Mouse (Mus musculus) T-helper 2 cell (primary cell): ENCODE measurements around the gene Gm10198.

Source experiments
- in situ Hi-C: fragments of 300-600 bp; cut with MboI, MseI; formaldehyde crosslinking; loops from one replicate; pipeline ENCODE4 v1.15.1; 2025; ENCODE audit warnings: high pct_unique_total_duplicates

Gm10198 gene

DNA sequence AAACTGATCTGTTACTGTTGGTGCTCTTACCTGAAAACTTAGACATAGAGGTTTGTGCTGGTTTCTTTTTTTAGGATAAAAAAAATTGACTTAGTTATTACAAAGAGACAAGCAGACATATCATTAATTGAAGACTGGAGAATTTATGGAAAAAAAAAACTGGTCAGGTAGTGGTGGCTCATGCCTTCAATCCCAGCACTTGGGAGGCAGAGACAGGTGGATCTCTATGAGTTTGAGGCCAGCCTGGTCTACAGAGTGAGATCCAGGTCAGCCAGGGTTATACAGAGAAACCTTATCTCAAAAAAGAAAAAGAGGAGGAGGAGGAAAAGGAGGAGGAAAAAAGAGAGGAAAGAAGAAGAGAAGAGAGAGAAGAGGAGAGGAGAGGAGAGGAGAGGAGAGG is at the start of gene Gm10198:
TSS of gene Gm10198 (plus strand) at position 301 of the 400 bp plus-strand sequence.
- in situ Hi-C loops = no loop called here

DNA sequence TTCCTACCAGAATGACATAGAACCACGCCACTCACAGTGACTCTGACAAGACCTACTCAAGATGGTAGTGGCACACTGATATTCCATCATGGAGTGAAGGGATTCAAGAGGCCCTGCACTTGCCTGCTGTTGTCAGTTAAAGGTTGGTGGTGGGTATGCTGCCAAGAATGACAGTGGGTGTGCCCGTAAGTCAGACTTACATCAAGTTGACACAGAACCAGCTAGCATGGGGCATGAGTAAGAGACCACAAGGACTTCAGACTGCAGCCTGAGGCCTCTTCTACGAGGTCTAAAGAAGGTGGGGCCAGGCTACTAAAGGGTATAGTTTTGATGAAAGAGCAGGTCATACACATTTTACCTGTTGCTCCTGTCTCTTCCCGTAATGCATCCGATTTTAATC is 47.3 kb upstream of the Gm10198 start:
- in situ Hi-C loops = no loop called here

DNA sequence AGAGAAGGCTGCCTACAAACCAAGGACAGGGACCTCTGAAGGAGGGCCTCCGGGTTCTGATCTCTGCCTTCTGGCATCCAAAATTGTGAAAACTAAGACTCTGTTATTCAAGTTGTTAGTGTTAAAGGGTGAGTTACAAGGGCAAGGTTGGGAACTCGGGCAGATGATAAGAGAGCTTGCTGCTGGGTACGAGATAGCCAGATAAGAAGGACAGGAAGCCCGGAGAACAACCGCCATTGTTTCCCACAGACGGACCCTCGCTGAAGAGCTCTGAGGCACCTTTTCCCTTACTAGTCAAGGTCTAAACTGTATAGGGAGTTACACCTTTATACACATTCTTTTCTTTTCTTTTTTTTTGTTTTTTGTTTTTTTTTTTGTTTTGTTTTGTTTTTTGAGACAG is 39.8 kb upstream of the Gm10198 start:
- in situ Hi-C loops = no loop called here

DNA sequence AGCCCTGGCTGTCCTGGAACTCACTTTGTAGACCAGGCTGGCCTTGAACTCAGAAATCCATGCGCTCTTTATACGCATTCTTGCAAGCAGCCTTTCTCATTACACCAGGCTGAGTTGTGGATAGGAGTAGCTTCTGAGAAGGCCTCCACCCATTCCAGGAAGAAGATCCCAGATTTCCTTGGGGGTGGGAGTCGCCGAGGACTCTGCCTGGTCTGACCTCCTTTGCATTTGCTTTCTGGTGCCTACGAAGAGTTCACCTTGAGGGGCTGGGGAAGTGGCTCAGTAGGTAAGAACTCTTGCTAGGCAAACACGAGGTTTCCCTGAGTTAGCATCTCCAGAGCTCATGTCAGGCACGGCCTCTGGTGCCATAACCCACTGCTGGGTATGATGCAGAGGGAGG is 39.4 kb upstream of the Gm10198 start:
- in situ Hi-C loops = no loop called here

DNA sequence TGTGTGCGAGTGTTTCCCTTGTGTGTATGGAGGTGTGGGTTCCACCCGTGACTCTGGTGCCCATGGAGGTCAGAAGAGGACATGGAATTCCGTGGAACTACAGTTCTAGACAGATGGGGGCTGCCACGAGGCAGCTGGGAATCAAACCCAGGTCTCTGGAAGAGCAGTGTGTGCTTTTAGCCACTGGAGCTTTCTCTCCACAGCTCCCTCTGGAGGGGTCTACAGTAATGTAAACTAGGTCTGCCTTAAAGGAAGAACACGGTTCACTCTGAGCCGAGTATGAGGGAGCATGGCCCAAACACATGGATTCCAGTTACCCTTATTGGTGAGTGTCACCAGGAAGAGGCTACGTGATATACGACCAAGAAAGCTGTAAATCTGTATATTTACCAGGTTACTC is 38.6 kb upstream of the Gm10198 start:
- in situ Hi-C loops = no loop called here

DNA sequence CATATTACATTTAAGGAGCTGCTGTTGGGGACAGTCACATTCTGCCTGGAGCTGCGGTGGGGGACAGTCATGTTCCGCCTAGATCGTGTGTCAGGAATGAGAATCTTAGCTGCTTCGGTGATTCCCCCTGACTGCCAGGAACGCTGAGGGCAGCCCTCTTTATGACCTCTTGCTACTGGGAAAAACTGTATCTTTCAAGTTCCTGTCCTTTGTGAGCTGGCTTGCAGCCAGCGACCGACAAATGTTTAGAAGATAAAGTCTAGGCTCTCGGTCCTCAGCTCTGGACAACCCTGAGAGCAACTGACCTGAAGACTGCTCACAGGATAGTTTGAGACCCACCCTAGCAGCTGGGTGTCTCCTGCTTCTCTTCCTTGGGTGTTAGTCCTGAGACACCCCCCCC is 37.3 kb upstream of the Gm10198 start:
- in situ Hi-C loops = no loop called here

DNA sequence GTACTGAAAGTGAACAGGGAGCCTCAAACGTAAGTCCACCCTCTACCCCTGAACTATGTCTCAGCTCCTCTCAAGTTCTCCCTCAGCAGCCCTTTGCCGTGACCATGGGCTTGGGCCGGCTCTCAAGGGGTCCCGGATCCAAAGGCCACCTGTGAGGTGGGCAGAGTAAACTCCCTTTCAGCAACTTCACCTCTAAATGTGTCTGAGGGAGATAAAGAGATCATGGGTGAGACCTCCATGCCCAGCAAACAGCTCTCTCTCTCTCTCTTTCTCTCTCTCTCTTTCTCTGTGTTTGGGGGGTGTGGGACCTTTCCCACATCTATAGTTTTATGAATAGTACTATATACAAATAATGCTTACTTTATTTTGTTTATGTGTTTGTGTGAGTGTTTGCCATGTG is 36.2 kb upstream of the Gm10198 start:
- in situ Hi-C loops = no loop called here

DNA sequence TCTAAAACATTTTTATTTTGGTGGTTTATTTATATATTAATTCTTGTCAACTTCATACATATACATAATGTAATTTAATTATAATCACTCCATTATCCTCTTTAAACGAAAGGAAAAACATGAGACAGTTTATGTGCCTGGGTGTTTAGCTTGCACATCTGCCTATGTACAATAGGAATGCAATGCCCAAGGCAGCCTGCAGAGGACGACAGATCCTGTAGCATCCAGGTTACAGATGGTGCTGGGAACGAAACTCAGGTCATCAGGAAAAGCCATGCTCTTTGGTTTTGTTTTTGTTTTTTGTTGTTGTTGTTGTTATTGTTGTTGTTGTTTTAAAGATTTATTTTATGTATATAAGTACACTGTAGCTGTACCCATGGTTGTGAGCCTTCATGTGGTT is 32.4 kb upstream of the Gm10198 start:
- in situ Hi-C loops = loop anchor here (10.0 kb wide), 1 partner anchor 165 kb away; no protein-coding TSS in a partner anchor

DNA sequence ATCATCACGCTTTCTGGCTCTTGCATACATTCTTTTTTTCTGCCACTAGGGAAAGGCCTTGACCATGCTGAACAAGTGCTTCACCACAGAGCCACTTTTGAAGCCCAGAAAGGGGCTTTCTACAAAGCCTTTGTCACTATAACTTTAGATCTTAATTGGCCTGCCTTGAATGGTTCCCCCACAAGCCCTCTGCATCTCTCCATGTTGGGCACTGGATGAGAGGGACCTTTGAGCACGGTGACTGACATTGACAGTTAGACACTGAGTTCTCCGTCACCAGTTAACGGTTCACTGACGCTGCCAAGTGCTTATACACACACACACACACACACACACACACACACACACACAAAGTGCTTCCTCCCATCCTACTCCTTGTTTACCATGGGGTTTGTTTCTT is 30.0 kb upstream of the Gm10198 start:
- in situ Hi-C loops = loop anchor here (10.0 kb wide), 1 partner anchor 162 kb away; no protein-coding TSS in a partner anchor

DNA sequence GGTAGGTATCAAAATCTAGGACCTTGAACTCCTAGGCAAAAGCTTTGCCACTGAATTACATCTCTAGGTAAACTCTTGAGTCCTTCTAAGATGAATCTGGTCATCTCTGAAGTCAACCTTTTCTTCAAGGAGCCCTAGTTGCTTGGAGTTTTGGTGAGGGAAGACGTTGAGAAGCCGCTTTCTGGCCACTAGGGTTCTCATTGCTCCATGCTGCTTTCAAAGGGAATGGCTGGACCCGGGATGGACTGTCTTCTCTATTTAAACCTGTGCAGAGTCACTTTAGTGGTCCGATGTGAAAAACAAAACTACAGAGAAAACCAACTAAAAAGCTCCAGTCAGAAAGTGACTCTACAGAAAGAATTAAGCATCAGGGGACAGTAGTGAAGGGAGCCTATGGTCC is 18.4 kb upstream of the Gm10198 start:
- in situ Hi-C loops = no loop called here

DNA sequence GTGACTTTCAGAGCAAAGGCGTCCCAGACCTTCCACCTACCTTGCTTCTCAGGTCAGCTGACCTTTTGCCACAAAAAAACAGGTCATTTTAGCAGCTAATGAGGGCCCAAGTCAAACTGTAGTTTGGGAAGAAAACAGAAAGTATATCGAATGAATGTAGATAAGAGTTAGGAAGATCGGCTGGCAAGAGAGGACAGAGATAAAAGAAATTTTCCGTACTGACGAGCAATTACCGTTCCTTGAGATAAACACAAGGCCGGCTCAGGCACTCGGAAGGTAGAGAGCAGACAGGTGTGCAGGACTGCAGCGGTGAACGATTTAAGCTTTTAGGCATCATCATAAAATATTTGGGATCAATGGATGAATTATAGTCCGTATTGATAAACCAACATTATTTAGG is 15.4 kb upstream of the Gm10198 start:
- in situ Hi-C loops = no loop called here

DNA sequence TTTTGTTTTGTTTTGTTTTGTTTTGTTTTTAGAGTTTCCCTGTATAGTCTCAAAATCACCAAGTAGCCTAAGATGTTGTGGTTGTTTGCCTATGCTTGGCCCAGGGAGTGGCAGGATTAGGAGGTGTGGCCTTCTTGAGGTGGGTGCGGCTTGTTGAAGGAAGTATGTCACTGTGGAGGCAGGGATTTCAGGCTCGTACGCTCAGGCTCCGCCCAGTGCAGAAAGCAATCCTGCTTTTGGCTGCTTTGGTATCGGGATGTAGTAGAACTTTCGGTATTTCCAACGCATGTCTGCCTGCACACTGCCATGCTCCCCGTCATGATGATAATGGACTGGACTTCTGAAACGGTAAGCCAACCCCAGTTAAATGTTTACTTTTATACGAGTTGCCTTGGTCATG is 12.5 kb upstream of the Gm10198 start:
- in situ Hi-C loops = no loop called here

DNA sequence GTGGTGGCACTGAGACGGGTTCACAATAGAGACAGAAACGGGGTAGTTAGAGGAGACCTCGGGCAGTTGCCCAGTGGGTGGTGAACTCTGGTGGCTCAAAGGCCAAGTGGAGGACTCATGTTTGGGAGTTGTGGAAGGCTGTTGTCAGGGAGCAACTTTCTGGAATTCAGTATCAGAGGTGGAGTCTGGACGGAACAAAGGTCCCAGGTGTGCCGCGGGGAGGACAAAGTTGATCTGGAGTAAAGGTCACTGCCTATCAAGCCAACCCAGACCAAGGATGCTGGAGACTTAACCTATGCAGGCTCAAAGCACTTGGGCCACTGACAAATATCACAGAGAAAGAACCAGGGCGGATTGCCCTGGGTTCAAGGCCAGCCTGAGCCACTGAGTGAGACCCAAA is 5.5 kb downstream of the Gm10198 start:
- in situ Hi-C loops = no loop called here

DNA sequence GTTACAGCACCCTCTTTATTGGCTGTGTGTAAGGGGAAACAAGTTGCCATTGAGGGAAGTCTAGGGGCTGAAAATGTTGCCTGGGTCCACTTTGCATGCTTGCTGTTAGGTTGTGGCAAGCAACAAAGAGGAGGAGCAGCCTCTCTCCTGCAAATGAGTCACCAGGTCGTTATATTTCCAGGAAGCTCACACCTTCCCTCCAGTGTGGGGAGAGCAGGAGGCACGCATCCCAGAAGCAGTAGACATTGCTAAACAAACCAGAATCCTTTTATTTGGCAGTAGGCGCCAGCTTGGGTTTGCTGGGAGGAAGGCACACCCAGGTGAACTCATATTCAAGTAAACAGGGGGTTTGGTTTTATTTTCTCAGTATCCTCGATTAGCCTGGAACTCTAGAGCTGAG is 8.8 kb downstream of the Gm10198 start:
- in situ Hi-C loops = no loop called here

DNA sequence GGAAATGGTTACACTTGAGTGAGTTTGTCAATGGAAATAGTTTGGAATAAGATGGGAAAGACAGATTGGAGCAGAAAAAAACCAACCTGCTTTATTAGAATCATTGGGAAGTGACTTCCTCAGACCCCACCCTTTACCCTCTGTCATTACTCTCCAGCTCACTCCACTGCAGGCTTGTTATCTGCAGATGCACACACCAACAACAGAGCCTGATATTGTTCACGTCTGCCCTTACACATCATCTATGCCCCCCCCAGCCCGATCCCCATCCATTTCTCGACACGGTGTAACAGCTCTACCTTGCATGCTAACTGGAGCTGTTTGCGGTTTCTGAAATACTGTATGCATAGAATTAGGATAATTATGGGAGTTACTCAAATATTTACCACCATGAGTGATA is 12.2 kb downstream of the Gm10198 start:
- in situ Hi-C loops = no loop called here

DNA sequence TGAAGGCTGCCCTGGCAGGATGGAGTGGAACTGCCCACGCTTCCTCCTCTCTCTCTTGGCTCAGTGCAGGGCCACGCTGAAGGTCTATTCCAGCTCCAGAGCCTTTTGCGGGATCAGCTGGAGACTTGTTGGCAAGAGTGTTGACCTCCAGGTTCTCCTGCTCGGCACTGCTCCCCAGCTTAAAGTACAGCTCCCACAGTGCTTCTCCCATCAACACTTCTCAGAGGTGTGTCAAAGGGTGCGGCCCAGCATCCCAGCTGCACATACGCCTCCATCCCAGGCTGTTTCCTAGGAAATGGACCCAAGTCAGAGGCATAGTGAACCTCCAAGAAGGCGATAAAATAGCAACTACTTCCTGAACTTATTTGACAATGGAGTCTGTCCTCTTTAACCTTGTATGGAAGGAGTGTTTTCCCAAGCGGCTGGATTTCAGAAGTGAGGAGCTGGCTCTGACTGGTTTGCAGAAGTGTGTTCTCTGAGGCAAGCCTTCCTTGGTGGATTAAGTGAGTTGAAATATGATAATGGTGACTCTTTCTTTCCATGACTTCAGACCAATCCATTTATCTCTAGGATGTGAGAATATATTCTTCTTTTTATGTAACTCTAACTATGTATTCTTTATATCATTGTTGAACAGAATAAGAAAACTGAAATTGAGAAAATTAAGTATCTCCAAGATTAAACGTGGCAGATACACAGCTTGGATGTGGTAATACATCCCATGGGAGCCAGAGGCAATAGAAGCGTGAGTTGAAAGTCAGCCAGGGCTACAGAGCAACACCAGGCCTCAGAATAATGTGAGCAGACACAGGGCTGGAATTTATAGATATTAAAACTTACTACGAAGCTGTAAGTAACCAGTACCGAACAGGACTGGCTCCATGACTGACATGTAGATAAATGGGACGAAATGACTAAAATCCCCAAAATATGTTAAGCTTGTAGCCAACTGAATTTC is 23.9 kb downstream of the Gm10198 start:
- in situ Hi-C loops = no loop called here

DNA sequence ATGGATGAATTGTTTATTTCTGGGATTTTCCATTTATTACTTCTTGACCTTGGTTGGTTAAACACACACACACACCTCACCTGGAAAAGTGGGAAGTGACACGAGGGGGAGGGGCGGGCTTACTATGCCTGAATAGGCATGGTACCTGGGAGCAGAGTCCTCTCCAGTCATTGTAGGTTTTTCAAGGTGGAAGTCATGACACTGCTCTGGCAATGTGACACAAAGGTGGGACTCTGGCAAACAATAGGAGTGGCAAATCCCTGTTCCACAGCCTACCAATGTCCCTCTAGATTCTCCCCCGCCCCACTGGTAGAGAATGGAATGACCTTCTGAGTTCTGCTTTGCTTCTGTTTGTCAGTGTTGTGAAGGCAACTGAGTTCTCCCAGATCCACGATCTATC is 27.8 kb downstream of the Gm10198 start:
- in situ Hi-C loops = no loop called here

DNA sequence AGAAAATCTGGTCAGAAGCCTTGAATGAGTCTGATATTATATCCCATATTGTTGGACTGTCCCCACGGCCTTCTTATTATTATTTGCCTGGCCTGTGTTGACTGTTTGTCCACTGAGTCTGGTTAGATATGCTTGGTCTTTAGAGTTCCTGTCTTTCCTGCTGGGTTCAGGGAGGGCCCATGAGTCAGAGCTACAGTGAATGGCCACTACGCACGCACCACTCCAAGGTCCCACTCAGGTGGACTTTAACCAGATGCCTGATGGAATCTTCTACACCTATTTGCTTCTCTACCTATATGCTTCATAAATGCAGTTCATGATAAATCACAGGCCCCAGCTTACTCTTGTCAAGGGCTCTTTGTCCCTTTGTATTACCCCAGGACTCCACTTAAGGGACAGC is 29.8 kb downstream of the Gm10198 start:
- in situ Hi-C loops = no loop called here

DNA sequence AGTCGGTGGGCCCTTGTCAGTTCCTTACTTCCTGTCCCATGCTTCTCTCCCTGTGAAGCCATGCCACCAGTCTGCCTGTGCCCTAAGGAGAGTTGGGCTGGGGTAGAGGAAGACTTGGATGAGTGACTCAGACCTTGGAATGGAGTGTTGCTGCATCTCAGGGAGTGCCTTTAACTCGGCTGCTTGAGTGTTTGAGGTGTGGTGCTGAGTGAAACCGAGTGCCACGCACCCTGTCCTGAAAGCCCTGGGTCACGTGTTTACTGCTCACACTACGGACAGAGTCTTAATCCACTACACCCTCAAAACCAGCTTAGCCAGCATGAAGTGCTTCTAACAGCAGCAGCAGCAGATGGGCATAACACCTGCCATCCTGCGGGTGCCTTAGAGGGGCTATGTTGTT is 30.5 kb downstream of the Gm10198 start:
- in situ Hi-C loops = no loop called here

DNA sequence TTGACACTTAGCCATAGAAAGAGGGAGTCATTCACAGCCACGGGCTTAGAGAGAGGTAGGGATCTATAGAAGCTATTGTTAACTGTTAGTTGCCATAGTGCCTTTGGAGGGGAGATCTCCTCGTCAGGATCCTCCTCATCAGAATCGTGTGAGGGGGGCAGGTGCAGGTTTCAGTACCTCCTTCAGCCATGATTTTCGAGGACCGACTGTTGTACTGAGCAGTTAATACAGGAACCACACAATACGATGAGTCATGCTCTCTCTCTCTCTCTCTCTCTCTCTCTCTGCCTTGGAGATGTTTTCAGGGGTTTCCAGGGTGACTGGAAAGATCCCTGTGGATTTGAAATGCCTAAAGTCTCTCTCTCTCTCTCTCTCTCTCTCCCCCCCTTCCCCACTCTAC is 31.5 kb downstream of the Gm10198 start:
- in situ Hi-C loops = no loop called here

DNA sequence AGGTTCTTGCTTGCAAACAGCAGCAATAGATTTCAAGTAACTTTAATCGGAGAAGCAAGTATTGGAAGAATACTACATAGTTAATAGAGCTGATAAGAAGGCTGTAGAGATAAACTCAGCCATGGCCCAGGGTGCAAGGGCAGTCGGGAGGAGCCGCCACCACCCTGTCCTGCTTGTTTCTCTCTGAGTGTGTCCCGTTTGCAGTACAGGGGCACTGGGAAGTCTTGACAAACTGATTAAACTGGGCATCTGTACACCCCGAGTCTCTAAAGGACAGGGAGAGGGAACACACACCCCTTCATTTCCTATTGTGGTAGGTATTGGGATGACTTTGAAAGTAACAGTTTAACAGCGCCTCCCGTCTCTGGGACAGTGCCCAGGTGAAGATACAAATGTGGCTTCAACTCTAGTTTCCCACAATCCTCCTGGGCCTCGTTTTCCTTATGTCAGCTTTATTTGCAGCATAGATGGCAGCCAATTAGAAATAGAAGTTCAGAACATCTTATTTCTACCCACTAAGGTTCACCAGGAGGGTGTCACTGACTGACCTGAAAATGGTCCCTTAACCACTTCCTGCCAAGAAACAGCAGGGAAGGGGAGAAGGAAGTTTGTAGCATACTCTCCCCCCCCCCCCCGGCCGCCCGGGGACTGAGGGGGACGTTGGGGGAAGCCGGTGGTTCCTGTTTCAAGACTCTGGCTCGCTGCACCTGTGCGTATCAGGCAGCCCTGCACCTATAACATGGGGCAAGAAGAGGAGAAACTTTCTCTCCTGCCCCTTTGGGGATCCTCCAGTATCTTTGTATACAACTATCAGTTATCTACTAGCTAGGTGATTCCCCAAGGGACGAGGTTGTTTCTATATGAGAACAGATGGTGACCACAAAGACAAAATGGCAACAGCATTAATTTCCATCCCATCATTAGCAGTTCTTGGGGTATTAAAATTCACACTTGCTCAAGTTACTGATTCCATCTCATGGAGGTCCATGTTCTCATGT is 41.9 kb downstream of the Gm10198 start:
- in situ Hi-C loops = no loop called here

DNA sequence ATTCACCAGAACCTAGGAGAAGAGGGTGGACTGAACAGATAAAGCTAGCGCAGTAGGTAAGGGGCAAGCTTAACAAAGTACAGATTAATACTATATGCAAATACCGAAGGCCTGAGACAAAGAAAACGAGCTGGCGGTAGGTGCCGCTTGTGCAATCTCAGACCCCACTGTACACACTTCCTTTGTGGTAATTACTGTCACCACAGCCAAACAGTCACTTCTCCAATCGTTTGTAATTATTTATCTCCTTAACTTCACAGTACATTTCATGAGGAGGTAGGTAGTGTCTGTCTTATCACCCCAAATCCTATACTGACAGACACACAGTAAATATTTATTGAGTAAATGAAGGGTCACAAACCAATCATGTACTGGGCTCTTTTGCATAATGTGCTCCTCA is 47.7 kb downstream of the Gm10198 start:
- in situ Hi-C loops = no loop called here
